Mouse (Mus musculus): ENCODE measurements at regions not wholly inside any gene's neighbourhood (a gene's known extent, or its start where the extent isn't known, plus 50 kb on each side); places are given as distances from the start of the nearest gene placed in this dataset.

- no peak for DNase-seq
Measured at GRCm38 (mm10) chr14:24956528-24957210, 469.7 kb downstream of the Rps24 start.

DNA sequence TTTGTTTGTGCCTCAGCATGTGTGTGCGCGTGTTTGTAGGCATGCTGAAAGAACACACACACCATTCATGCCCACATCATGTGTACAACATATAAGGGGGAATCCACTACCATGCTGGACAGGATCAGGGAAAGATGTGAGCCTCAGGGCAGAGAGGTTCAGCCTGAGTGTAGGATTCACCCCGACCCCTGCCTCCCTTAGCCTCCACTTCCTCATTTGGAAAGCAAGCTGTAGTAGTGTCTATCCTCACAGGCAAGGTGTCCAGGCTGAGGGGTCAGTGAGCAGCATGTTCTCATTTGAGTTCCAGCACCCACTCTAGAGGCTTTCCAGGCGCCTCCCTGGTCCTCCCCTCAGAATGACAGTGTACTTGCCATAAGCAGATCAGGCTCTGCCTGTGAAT is 470.5 kb downstream of the Rps24 start:
- no peak for DNase-seq

- DNase-seq, result no peak
Measured at GRCm38 (mm10) chr14:24958821-24959220, 471.9 kb downstream of the Rps24 start.

- no peak for DNase-seq
Measured at GRCm38 (mm10) chr14:24959401-24959800, 472.5 kb downstream of the Rps24 start.

DNA sequence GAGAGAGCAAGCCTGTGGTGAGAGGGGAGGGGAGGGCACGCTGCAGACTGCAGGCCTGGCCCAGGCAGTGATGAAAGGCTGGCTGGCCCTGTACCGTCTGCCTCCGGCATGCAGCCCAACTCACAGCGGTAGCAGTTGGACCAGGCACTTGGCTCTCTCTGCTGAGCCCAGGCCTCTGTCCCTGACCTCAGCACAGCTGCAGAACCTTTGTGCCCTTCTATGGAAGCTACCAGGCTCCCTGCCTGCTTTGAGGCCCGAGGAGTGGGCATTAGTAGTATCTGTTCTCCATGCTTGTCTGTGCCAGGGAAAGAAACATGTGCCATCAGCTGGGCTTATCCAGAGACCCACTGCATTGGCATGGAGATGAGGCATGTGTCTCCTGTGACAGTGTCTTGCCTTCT is 473.2 kb downstream of the Rps24 start:
- DNase-seq, result no peak

- DNase-seq, result no peak
Measured at GRCm38 (mm10) chr14:24960875-24961274, 473.9 kb downstream of the Rps24 start.

DNA sequence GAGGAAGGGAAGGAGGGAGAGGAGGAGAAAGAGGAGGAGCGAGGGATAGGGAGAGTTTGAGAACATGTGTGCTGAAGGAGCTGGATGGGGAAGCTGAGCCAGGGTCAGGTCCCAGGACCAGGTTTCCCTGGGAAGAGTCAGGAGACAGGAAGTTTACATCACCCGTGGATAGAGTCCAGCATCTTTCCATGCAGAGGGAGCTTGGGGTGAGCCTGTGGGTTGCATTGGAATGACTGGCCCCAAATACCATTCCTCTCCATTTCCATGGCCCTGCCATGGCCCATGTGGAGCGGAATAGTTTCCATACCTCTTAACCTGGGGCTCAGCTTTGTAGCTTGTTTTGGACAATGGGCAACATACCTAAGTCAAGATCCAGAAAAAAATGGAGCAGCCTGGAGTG is 474.8 kb downstream of the Rps24 start:
- no peak for DNase-seq

DNA sequence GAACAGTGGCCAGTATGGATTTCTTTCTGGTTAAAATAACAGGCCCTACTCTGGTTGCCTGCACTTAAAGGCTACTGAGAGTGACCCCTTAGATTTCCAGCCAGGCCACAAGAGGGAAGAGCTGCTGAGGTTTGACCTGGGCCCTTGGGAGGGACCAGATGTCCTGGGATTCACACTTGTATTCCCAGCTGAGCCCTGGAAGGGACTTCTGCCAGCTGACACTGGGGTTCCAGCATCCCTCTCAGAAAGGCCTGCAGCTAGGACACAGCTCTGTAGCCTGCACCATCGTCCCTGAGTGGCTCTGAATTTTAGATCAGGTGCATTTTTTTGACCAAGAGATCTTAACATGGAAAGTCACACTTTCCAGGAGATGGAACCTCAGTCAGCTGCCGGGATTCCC is 482.7 kb downstream of the Rps24 start:
- DNase-seq, result no peak

DNA sequence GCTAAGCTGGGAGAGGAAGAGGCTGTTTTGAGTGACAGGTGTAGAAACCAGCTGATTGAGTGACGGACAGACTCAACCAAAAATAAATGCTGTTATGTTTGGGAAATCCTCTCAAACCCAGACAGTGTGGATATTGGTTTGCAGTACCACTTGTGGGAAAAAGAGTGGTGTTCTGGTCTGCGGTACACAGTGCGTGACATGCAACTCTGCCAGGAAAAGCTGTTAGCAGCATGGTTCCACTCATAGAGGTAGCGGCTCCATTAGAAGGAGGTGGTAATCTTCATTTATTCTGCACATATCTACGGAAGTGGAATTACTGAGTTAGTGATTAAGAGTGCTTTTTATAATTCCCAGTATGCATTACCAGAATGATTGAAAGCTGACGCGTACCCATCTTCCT is 485.4 kb downstream of the Rps24 start:
- DNase-seq, result no peak

DNA sequence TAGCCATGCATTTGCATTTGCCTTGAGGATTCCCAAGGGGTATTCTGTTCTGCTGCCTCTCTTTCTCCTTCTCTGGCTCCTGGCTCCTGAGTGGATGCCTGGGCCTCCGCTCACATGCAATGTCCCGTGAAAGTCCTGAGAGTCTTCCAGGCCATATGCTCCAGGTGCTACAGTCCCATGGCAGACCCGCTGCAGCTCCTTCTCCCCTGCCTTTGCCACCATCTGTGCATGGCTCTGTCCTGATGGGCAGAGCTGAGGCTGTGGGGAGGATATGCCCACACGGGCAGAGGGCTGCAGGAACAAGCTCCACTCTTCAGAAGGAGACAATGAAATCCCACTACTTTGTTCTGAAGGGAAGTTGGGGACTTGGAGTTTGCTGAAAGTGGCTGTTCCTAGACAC is 485.9 kb upstream of the Zmiz1 start:
- no peak for DNase-seq

GRCm38 (mm10) chr14:24973591-24973990 is 485.4 kb upstream of the Zmiz1 start:
- DNase-seq, result no peak

DNA sequence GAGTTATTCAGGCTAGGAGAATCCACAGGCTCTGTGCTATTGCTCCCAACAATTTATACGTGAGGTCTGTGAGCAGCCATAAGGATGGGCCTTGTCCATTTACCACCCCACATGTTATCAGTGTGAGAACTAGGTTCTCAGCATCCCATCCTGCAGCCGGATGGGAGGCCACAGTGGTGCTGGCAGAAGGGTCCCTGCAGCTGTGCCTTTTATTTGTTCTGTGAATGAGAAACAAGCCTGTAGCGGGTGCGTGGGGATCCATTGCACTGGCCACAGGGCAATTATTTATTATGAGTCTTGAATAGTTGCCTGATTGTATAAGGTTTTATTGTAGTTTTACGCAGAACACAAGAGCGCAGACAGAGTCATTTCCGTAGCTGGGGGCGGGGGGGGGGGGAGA is 476.5 kb upstream of the Zmiz1 start:
- no peak for DNase-seq

GRCm38 (mm10) chr14:24983279-24983678 is 475.7 kb upstream of the Zmiz1 start:
- peak; percentile 29 to 35 for DNase-seq

GRCm38 (mm10) chr14:24985806-24986359 is 473.1 kb upstream of the Zmiz1 start:
- DNase-seq, result no peak

DNA sequence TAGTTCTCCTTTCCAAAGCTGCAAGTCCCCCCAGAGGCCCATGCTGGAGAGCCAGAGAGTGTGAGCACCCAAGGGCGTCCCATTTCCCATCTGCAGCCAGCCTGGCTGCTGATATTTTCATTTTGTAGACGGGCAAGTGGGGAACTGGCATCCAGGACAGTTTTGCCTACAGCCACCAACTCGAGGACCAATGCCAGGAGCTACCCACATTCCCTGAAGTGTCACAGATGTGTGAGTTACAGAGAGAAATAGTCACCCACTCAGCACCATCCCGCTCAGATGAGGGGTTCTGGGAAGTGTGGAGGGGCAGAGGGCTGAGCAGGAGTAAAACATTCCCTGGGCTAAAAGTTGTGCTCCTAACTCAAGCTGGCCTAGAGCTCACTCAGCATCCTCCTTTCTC is 472.6 kb upstream of the Zmiz1 start:
- no peak for DNase-seq

DNA sequence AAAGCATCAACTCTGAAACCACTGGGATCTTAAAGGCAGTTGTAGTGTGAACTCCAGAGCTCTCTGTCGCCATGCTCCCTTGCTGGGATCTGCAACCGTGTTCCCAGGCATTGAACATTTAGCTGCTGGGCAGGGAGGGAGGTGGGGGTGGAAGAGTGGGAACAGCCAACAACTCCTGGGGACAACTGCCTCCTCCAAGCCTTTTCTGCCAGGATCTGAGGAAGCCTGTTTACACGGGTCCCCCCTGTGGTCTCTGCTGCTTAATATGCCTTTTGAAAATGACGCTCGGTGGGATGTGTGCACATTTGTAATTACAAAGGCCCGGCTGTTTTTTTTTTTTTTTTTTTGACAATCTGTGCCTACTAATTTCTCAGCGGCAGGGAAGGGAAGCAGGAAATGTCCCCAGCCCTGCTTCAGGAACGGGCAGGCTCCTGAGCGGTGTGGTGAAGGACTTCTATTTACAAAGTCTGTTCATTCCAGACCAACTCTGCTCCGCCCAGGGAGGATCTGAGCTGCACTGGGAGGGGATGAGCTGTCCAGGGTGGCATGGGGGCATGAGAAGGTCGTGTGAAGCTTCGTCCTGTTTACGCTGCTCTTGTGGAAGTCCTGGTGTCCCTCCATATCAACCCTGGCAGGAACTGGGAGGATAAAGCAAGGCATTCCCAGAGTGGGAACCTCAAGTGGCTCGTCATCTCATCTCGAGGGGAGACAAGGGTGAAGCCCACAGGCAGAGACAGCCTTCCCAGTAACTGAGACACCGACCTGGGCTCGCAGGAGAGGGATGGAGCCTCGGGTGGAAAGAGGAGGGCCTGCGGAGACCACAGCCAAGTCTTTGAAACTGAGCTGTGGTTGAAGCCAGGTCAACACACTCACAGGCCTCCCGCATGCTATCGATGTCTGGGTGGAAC is 465.0 kb upstream of the Zmiz1 start:
- DNase-seq, result no peak

DNA sequence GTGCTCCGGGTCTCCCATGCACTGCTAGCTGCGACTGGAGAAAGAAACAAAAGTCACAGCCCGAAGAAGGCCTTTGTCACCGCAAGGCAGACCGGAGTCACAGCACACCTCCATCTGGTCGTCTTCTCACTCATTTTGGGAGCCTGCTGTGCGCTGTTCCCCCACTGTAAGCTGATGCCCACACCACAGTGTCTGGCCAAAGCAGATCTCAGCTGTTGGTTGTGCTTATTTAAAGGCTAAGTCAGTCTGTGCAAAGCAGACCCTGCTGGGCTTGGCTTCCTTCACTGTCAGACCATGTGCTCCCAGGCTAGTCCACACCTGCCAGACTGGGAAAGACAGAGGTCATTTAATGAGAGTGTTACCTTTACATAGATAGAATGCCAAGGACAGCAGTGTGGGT is 463.8 kb upstream of the Zmiz1 start:
- DNase-seq, result no peak

GRCm38 (mm10) chr14:24997786-24998509 is 461.0 kb upstream of the Zmiz1 start:
- no peak for DNase-seq

- DNase-seq, result no peak
Measured at GRCm38 (mm10) chr14:24999008-24999572, 459.9 kb upstream of the Zmiz1 start.

DNA sequence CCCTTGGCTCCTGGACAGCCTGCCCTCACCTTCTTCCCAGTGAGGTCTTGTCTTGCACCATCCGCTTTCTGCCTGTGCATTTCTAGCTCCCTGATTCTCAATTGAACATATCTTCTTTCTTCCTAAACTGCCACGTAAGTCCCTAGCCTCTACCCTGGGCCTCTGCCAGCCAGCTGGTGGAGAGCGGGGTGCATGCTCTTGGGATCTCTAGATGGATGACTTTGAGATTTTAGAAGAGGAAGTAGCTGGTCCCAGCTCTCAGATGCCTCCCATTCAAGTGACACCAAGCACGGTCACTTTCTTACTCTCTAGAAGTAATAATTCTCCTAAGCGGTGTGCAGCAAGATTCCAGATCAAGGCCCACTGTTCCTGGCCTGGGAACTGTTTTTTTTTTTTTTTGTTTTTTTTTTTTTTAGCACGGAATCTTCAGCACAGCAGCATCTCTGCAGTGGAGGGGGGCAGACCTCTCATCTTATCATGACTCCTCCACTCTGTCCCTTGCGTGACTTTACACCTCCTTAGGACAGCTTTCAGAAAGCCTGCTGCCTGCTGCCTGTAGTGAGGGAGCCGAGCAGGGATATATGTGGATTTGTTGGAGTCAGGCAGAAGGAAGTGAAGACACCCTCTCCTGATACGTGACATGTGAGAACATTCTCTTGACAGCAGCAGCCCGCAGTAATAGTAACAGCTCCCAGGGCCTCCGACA is 453.6 kb upstream of the Zmiz1 start:
- DNase-seq, result no peak

- DNase-seq, result no peak
Measured at GRCm38 (mm10) chr14:25011926-25012325, 447.1 kb upstream of the Zmiz1 start.

Data from thymus, postnatal 36 days (tissue).